21 mouse cellular contexts compared by ENCODE assay signal in the genomic region with DNA sequence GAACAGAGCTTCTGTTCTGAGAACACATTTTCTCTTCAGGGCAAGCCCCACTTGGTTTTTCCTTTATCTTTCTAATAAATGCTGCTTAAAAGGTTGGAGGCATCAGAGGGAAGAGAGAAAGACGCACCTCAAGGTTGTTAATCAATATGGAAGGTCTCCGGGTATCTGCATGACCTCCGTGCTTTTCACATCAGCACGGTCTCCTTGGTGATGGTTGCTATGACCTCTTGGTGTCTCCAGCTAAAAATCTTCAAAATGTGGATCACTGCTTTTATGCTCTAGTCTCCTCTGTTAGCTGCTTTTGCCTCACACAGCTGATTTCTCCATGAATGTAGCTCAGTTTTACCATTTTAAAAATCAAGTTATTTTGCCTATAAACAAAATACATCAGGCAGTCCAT. TPM values are rescaled to one million over a fixed set of nuclear protein-coding genes. Genes with fewer than 3 reads are reported as not detected.
A peak's percentile ranks its signal among the peaks of the same experiment; 100 is the strongest.
DNase-seq lines count a peak whose midpoint lies in the region; ATAC-seq lines count a peak whose summit lies in the region.
"Had no signal": no experiment of that assay in that cellular context is flagged by ENCODE, and none has a peak within 500 bp of the region (broad histone marks: within the 10 kb centered on the region; RNA-seq: fewer than 3 reads in every experiment).

No protein-coding gene starts in this region.

- no peaks in the 10 kb centered on the region for H3K36me3 ChIP-seq in hindbrain, embryonic 10.5 days
- H3K36me3 ChIP-seq in hindbrain, embryonic 13.5 days, result no peaks in the 10 kb centered on the region
- no peaks in the 10 kb centered on the region for H3K36me3 ChIP-seq in hindbrain, embryonic 14.5 days (replicated peaks; ENCODE audit: control insufficient read depth, insufficient read depth)
- H3K36me3 ChIP-seq in midbrain, embryonic 12.5 days, result no peaks in the 10 kb centered on the region
- H3K36me3 ChIP-seq in neural tube, embryonic 14.5 days (ENCODE audit: control insufficient read depth, insufficient read depth, low read length), result no peaks in the 10 kb centered on the region
- H3K36me3 ChIP-seq: stomach, embryonic 15.5 days had no signal

- H3K27me3 ChIP-seq in hindbrain, embryonic 10.5 days (ENCODE audit: insufficient read depth, poor library complexity, severe bottlenecking), result no peaks in the 10 kb centered on the region
- no peaks in the 10 kb centered on the region for H3K27me3 ChIP-seq in hindbrain, embryonic 13.5 days
- H3K27me3 ChIP-seq in hindbrain, embryonic 14.5 days (ENCODE audit: control insufficient read depth, insufficient read depth, low read length), result no peaks in the 10 kb centered on the region
- H3K27me3 ChIP-seq in midbrain, embryonic 12.5 days, result no peaks in the 10 kb centered on the region
- H3K27me3 ChIP-seq in neural tube, embryonic 14.5 days (ENCODE audit: control insufficient read depth, insufficient read depth, low read length), result no peaks in the 10 kb centered on the region
- H3K27me3 ChIP-seq: Patski; stomach, embryonic 15.5 days had no signal

- WGBS in hindbrain, embryonic 10.5 days, result 40% methylated on average over 4 of the region's 4 CpGs
- 15% methylated on average over 4 of the region's 4 CpGs for WGBS in hindbrain, embryonic 13.5 days
- 14% methylated on average over 4 of the region's 4 CpGs for WGBS in hindbrain, embryonic 14.5 days
- 14% methylated on average over 4 of the region's 4 CpGs for WGBS in midbrain, embryonic 12.5 days
- 14% methylated on average over 4 of the region's 4 CpGs for WGBS in neural tube, embryonic 14.5 days

- no peak overlapping the region for H3K9ac ChIP-seq in hindbrain, embryonic 13.5 days
- H3K9ac ChIP-seq in hindbrain, embryonic 14.5 days, result no peak overlapping the region
- no peak overlapping the region for H3K9ac ChIP-seq in midbrain, embryonic 12.5 days (replicated peaks)
- H3K9ac ChIP-seq in neural tube, embryonic 14.5 days (replicated peaks; ENCODE audit: low read depth, low read length), result no peak overlapping the region
- H3K9ac ChIP-seq: stomach, embryonic 15.5 days had no signal

- peaks cover 68% of the 10 kb centered on the region for H3K4me1 ChIP-seq in hindbrain, embryonic 10.5 days (replicated peaks)
- H3K4me1 ChIP-seq in hindbrain, embryonic 13.5 days (replicated peaks), result peaks cover 54% of the 10 kb centered on the region
- peaks cover 18% of the 10 kb centered on the region for H3K4me1 ChIP-seq in hindbrain, embryonic 14.5 days (replicated peaks; ENCODE audit: control insufficient read depth, insufficient read depth, low read length)
- H3K4me1 ChIP-seq in midbrain, embryonic 12.5 days, result peaks cover 23% of the 10 kb centered on the region
- peaks cover 2% of the 10 kb centered on the region; the same call in 1 of the 2 replicates for H3K4me1 ChIP-seq in neural tube, embryonic 14.5 days (ENCODE audit: control insufficient read depth, insufficient read depth, low read length)

- H3K4me2 ChIP-seq in hindbrain, embryonic 13.5 days, result no peak overlapping the region
- no peak overlapping the region for H3K4me2 ChIP-seq in hindbrain, embryonic 14.5 days (replicated peaks)
- peak overlapping the region; percentile 19; the same call in 1 of the 2 replicates for H3K4me2 ChIP-seq in midbrain, embryonic 12.5 days (replicated peaks)
- no peak overlapping the region for H3K4me2 ChIP-seq in neural tube, embryonic 14.5 days (ENCODE audit: low read depth, low read length)
- H3K4me2 ChIP-seq: stomach, embryonic 15.5 days had no signal

- peak; percentile 54 for DNase-seq in hindbrain, embryonic 10.5 days (ENCODE audit: low spot score)
- DNase-seq in hindbrain, embryonic 14.5 days (ENCODE audit: low spot score), result peak; percentile 38
- no peak for DNase-seq in ovary, postnatal 14 days (ENCODE audit: low spot score)
- DNase-seq in adrenal gland, adult 8-10 months, result no peak
- DNase-seq: adrenal gland, postnatal 25 days; cerebellum, postnatal 14 days; gastrocnemius, postnatal 14 days; kidney, adult 2 months; kidney, postnatal 36 days; liver; lung, adult 18-20 months; lung, postnatal 36 days; right cerebral cortex, adult 18-20 months had no signal

- ATAC-seq in hindbrain, embryonic 13.5 days (ENCODE audit: low FRiP score), result no peak
- ATAC-seq in hindbrain, embryonic 14.5 days (ENCODE audit: low FRiP score), result no peak
- ATAC-seq in midbrain, embryonic 12.5 days (ENCODE audit: low FRiP score, low read depth), result 0 out of 2 replicates have a peak, but pooled peaks have one; percentile 41
- ATAC-seq in neural tube, embryonic 14.5 days (ENCODE audit: low read depth), result peak; percentile 55; the same call in 1 of the 2 replicates
- ATAC-seq: activated CD4-positive, CD25-positive, alpha-beta regulatory T cell, adult 4 months; Patski had no signal

- no peaks in the 10 kb centered on the region for H3K9me3 ChIP-seq in hindbrain, embryonic 10.5 days
- no peaks in the 10 kb centered on the region for H3K9me3 ChIP-seq in hindbrain, embryonic 13.5 days
- H3K9me3 ChIP-seq in hindbrain, embryonic 14.5 days (ENCODE audit: control insufficient read depth, low read length), result no peaks in the 10 kb centered on the region
- no peaks in the 10 kb centered on the region for H3K9me3 ChIP-seq in midbrain, embryonic 12.5 days
- H3K9me3 ChIP-seq in neural tube, embryonic 14.5 days (ENCODE audit: control insufficient read depth, low read length), result no peaks in the 10 kb centered on the region
- H3K9me3 ChIP-seq: stomach, embryonic 15.5 days had no signal

- H3K27ac ChIP-seq in hindbrain, embryonic 10.5 days, result peak overlapping the region; percentile 51; the same call in 1 of the 2 replicates
- no peak overlapping the region for H3K27ac ChIP-seq in hindbrain, embryonic 13.5 days
- no peak overlapping the region for H3K27ac ChIP-seq in hindbrain, embryonic 14.5 days
- H3K27ac ChIP-seq in midbrain, embryonic 12.5 days (replicated peaks), result peak overlapping the region; percentile 43
- H3K27ac ChIP-seq in neural tube, embryonic 14.5 days (ENCODE audit: low read depth, low read length), result no peak overlapping the region
- H3K27ac ChIP-seq: stomach, embryonic 15.5 days had no signal

- peak overlapping the region; percentile 18 for H3K4me3 ChIP-seq in hindbrain, embryonic 10.5 days
- H3K4me3 ChIP-seq in hindbrain, embryonic 13.5 days, result no peak overlapping the region
- H3K4me3 ChIP-seq in hindbrain, embryonic 14.5 days (replicated peaks; ENCODE audit: low read length), result no peak overlapping the region
- no peak overlapping the region for H3K4me3 ChIP-seq in midbrain, embryonic 12.5 days
- no peak overlapping the region for H3K4me3 ChIP-seq in neural tube, embryonic 14.5 days (ENCODE audit: low read depth, low read length)
- H3K4me3 ChIP-seq: erythroblast, embryonic 14.5 days; stomach, embryonic 15.5 days had no signal

RNA-seq across cellular contexts. Expression of a gene that starts 50.6 kb away (rescaled TPM):
- polyA plus RNA-seq in hindbrain, embryonic 10.5 days (2016; fragmentation: Nextera tagmentation; extraction: Ambion mirVana), result 10.7 and 17.8 TPM in 2 replicates
- 39.9 and 42.0 TPM in 2 replicates for polyA plus RNA-seq in hindbrain, embryonic 13.5 days (2015; fragmentation: Nextera tagmentation; extraction: Ambion mirVana)
- polyA plus RNA-seq in hindbrain, embryonic 14.5 days (2014; fragmentation: Nextera tagmentation; extraction: Ambion mirVana), result 28.2 and 34.6 TPM in 2 replicates
- polyA plus RNA-seq in midbrain, embryonic 12.5 days (2016; fragmentation: Nextera tagmentation; extraction: Ambion mirVana), result 30.1 and 32.3 TPM in 2 replicates
- polyA plus RNA-seq in neural tube, embryonic 14.5 days (2014; fragmentation: Nextera tagmentation; extraction: Ambion mirVana), result 27.4 and 32.8 TPM in 2 replicates
- total RNA-seq in adrenal gland, adult 8-10 months (2022), result 1 to 10 TPM; 1.2 to 2.0 (median 1.6) TPM
- total RNA-seq: monocyte, adult 5-6 weeks had no signal

Comparison
In these comparisons a context has a peak if more than half of its experiments do, and no peak if none do; other contexts are left out.
1. H3K27ac ChIP-seq: peak in hindbrain, embryonic 10.5 days (single experiment) and midbrain, embryonic 12.5 days (single experiment); none in hindbrain, embryonic 13.5 days (single experiment), hindbrain, embryonic 14.5 days (single experiment) and neural tube, embryonic 14.5 days (single experiment).
2. DNase-seq: peak in hindbrain, embryonic 10.5 days (single experiment) and hindbrain, embryonic 14.5 days (single experiment); none in ovary, postnatal 14 days (single experiment) and adrenal gland, adult 8-10 months (single experiment).
3. ATAC-seq: peak in midbrain, embryonic 12.5 days (single experiment) and neural tube, embryonic 14.5 days (single experiment); none in hindbrain, embryonic 13.5 days (single experiment) and hindbrain, embryonic 14.5 days (single experiment).